Mouse (Mus musculus) adrenal gland, adult (tissue): ENCODE results near the gene Olfr1535.

Source experiments
- DNase-seq, 2 experiments: peaks; one replicate each; pipeline ENCODE4 v3.0.0; 2022 to 2023; ENCODE audit warnings: low spot score in 1 of 2; ENCODE audit not compliant: inconsistent age in 2 of 2

Olfr1535 gene

GRCm38 (mm10) chr13:21559793-21560192 is at the start of gene Olfr1535:
TSS of gene Olfr1535 (minus strand) at chr13:21559893.
- no peak for DNase-seq

GRCm38 (mm10) chr13:21591618-21592017 is 31.9 kb upstream of the Olfr1535 start:
- no peak for DNase-seq

GRCm38 (mm10) chr13:21581659-21582058 is 22.0 kb upstream of the Olfr1535 start, which contains the start of gene Olfr1364:
TSS of gene Olfr1364 (minus strand) at chr13:21581759.
- DNase-seq = no peak

GRCm38 (mm10) chr13:21550416-21551110 is 9.1 kb downstream of the Olfr1535 start:
- DNase-seq = no peak

GRCm38 (mm10) chr13:21549487-21549886 is 10.2 kb downstream of the Olfr1535 start:
- no peak for DNase-seq

- DNase-seq = no peak
These were observed 17.0 kb downstream of the Olfr1535 start, which contains the start of gene Olfr1366 for GRCm38 (mm10) chr13:21542708-21543107. TSS of gene Olfr1366 (minus strand) at chr13:21542808.

- peak; percentile 91 to 98 for DNase-seq
These were observed 28.9 kb downstream of the Olfr1535 start, which contains the start of gene Zkscan8 for GRCm38 (mm10) chr13:21530781-21531201. TSS of gene Zkscan8 (minus strand) at chr13:21531120.

- DNase-seq = peak in 1 of 2 experiments; percentile 25
These were observed 29.6 kb downstream of the Olfr1535 start for GRCm38 (mm10) chr13:21530136-21530535.

- DNase-seq = peak; percentile 84 to 97
These were observed 53.5 kb downstream of the Olfr1535 start for GRCm38 (mm10) chr13:21506221-21506649.
